Mouse (Mus musculus) hindbrain, embryonic 12.5 days (tissue): ENCODE data around the gene Frat1. TPM values are rescaled to one million over a fixed set of nuclear protein-coding genes. Genes with fewer than 3 reads are reported as not detected.

ENCODE experiments used
- ATAC-seq: fragments of 200-750 bp; cut with Nextera tagmentation; 2 replicates; pipeline ENCODE4 v1.8.0; 2017; ENCODE audit warnings: moderate TSS enrichment; ENCODE audit not compliant: low FRiP score
- H3K27ac ChIP-seq: fragments of 300-500 bp; sonication (generic); 2 replicates; pipeline ENCODE4 v1.5.1; 2016; ENCODE audit warnings: mild to moderate bottlenecking
- H3K27me3 ChIP-seq: fragments of 300-500 bp; sonication (generic); 2 replicates; pipeline ENCODE4 v1.6.1; 2016; ENCODE audit warnings: mild to moderate bottlenecking
- H3K36me3 ChIP-seq: fragments of 300-500 bp; sonication (generic); 2 replicates; pipeline ENCODE4 v1.6.1; 2016; ENCODE audit warnings: mild to moderate bottlenecking
- H3K4me1 ChIP-seq: fragments of 300-500 bp; sonication (generic); 2 replicates; pipeline ENCODE4 v1.6.1; 2016
- H3K4me2 ChIP-seq: fragments of 300-500 bp; sonication (generic); replicated peaks from 2 replicates; pipeline ENCODE4 v1.6.1; 2016; ENCODE audit warnings: mild to moderate bottlenecking
- H3K4me3 ChIP-seq: fragments of 300-500 bp; sonication (generic); 2 replicates; pipeline ENCODE4 v1.5.1; 2016; ENCODE audit warnings: mild to moderate bottlenecking
- H3K9ac ChIP-seq: fragments of 300-500 bp; sonication (generic); 2 replicates; pipeline ENCODE4 v1.6.1; 2016; ENCODE audit warnings: mild to moderate bottlenecking, moderate library complexity
- H3K9me3 ChIP-seq: fragments of 300-500 bp; sonication (generic); replicated peaks from 2 replicates; pipeline ENCODE4 v1.6.1; 2016; ENCODE audit warnings: mild to moderate bottlenecking
- WGBS: fragments of 180-500 bp; shearing (Covaris S2); methylation state at CpG from one replicate; pipeline ENCODE4 v1.1.7; 2016; 5-methylcytosine and 5-hydroxymethylcytosine counted together
- polyA plus RNA-seq: library from polyadenylated mRNA; unstranded; fragments of >200 nt; fragmentation: Nextera tagmentation; extraction: Ambion mirVana; gene quantifications from 2 replicates; pipeline ENCODE4 v1.2.1, GENCODE M21; 2016

The Frat1 gene
- polyA plus RNA-seq, 1 experiment from 2014 or later = 16.8 TPM

DNA sequence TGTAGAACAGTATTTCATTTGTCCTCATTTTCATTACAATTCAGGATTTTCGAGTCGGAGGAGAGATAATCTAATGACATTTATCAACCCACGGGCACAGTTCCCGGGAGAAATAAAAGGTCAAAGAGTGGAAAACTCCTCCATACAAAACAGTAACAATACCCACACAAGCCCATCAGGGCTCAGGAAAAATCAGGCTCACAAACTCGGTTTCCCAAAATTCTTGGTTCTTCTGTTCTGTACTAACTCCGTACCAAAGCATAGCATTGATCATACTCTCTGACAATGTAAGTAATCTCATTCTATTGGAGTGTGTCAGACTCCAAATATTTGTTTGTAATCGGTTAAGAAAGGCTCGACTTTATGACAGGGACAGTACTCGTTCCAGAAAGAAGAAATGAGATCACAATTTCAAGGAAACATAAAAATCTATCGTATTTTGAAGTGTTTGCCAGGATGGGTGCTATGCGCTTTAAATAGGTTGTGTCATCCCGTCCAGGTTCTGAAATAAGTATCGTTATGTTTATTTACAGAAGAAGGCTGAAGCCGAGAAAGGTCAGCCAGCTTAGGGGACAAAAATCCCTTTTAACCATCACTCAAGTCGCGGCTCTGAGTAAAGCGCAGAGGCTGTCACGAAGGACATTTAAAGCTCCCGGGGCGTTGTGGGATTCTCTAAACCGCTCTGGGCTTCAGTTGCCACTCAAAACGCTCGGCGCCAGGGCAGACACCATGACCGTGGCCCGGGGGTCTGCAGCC is 28.6 kb upstream of the Frat1 start:
- Histone ChIP-seq H3K9ac (peak overlapping the region; percentile 73), H3K27ac (peak overlapping the region; percentile 50; the same call in 1 of the 2 replicates), H3K4me3 (peak overlapping the region; percentile 78), H3K4me2 (peak overlapping the region; percentile 73), H3K27me3 (no peaks in the 10 kb centered on the region), H3K4me1 (peaks cover 16% of the 10 kb centered on the region), H3K36me3 (no peaks in the 10 kb centered on the region), H3K9me3 (peaks cover 7% of the 10 kb centered on the region; the same call in 1 of the 2 replicates)
- WGBS = 5% methylated on average over 26 of the region's 26 CpGs
- ATAC-seq = no peak

DNA sequence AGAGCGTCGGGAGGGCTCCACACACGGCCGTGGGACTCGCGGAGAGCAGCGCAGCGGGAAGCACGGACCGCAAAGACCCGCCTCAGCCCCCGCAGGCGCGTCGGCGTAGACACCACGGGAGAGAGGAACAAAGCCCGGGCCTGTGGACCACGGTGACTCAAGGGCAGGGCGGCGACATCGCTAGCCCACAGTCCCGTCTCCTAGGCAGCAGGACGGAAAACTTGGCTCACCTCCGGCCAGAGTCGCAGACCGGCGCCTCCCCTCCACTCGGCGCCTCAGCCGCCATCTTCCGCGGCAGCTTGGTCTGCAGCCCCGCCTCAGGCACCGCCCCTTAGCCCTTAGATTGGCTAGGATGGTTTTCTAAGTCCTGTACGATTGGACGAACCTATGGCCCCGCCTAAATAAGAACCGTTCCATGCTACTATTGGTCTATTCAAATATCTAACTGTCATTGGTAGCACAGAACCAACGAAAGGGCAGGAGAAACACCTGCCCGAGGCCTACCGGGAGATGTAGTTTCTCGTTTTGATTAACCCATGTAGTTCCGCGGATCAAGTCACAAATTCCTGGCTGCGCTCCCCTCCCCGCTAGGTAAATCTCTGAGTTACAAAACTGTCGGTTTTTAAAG is 27.9 kb upstream of the Frat1 start, which contains the start of gene Arhgap19:
Gene Arhgap19 (minus strand): TSS at position 306 of the 628 bp plus-strand sequence.
- Histone ChIP-seq H3K4me1 (peaks cover 16% of the 10 kb centered on the region), H3K9ac (peak within 1 kb of the TSS; percentile 73), H3K4me3 (peak within 1 kb of the TSS; percentile 78), H3K9me3 (peaks cover 7% of the 10 kb centered on the region; the same call in 1 of the 2 replicates), H3K4me2 (peak within 1 kb of the TSS; percentile 73), H3K27me3 (no peaks in the 10 kb centered on the region), H3K36me3 (no peaks in the 10 kb centered on the region), H3K27ac (peak within 1 kb of the TSS; percentile 50; the same call in 1 of the 2 replicates)
- peak; percentile 100 for ATAC-seq
- 1% methylated on average over 48 of the region's 48 CpGs for WGBS

DNA sequence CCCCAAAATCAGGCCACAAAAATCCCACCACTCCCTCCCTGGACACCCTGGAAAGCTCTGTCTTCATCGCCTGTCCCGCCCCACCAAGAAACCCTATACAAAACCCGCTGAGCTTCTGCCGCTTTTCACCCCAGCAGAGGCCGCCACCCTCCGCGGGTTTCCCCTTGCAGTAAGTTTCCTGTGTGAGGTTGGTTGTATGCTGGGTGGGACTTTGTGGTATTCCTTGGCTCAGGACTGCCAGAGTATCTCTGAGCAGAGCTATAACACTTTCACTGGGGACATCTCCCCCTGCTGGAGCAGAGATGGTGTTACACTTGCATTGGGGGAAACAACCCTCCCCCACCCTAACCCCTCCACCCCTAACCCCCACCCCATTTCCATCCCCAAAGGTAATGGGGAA is 26.4 kb upstream of the Frat1 start:
- 51% methylated on average over 7 of the region's 7 CpGs for WGBS
- no peak overlapping the region for H3K27ac ChIP-seq

DNA sequence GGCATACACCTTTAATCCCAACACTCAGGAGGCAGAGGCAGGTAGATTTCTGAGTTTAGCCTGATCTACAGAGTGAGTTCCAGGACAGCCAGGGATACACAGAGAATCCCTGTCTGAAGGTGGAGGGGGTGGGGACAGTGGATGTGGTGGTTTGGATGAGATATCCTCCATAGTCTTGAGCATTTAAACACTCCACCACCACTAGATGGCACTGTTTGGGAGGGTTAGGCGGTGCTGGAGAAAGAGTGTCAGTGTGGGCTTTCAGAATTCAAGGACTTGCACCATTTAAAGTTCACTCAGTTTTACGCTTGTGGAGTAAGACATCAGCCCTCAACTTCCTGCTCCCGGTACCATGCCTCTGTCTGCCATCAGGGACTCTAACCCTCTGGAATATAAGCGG is 23.9 kb upstream of the Frat1 start:
- Histone ChIP-seq H3K9me3 (peaks cover 7% of the 10 kb centered on the region; the same call in 1 of the 2 replicates), H3K9ac (no peak overlapping the region), H3K4me3 (no peak overlapping the region), H3K27me3 (no peaks in the 10 kb centered on the region), H3K4me1 (peaks cover 5% of the 10 kb centered on the region), H3K4me2 (no peak overlapping the region), H3K27ac (no peak overlapping the region), H3K36me3 (no peaks in the 10 kb centered on the region)
- no peak for ATAC-seq
- WGBS = 88% methylated on average over 4 of the region's 4 CpGs

More for the DNA sequence above, 26.4 kb upstream of the Frat1 start:
- ATAC-seq = no peak
- no peaks in the 10 kb centered on the region for H3K27me3 ChIP-seq
- H3K9ac ChIP-seq = no peak overlapping the region
- H3K9me3 ChIP-seq = peaks cover 7% of the 10 kb centered on the region; the same call in 1 of the 2 replicates
- no peak overlapping the region for H3K4me2 ChIP-seq
- H3K36me3 ChIP-seq = no peaks in the 10 kb centered on the region
- H3K4me1 ChIP-seq = peaks cover 16% of the 10 kb centered on the region
- H3K4me3 ChIP-seq = no peak overlapping the region

DNA sequence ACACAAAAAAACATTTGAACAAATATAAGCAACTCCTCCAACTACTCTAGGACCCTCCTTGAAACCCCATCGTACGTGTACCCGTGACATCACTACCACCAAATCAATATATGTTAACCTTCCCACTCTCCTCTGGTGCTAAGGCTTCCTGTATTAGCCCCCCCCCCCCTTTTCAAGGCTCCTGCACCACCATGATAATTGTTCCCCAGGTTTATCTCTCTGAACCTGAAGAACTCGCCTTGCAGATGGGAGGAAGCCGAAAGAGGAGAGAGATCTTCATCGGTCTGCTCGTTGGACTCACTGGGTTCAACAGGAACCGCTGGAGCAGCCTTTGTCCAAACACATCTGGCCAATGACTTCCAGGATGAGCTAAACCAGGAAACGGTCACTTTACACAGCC is 22.3 kb upstream of the Frat1 start:
- peaks cover 7% of the 10 kb centered on the region; the same call in 1 of the 2 replicates for H3K9me3 ChIP-seq
- no peak overlapping the region for H3K9ac ChIP-seq
- no peak overlapping the region for H3K27ac ChIP-seq
- no peak for ATAC-seq
- no peaks in the 10 kb centered on the region for H3K4me1 ChIP-seq
- no peak overlapping the region for H3K4me2 ChIP-seq
- H3K27me3 ChIP-seq = no peaks in the 10 kb centered on the region
- no peak overlapping the region for H3K4me3 ChIP-seq
- H3K36me3 ChIP-seq = no peaks in the 10 kb centered on the region
- whole genome bisulfite sequencing = 88% methylated on average over 9 of the region's 9 CpGs

DNA sequence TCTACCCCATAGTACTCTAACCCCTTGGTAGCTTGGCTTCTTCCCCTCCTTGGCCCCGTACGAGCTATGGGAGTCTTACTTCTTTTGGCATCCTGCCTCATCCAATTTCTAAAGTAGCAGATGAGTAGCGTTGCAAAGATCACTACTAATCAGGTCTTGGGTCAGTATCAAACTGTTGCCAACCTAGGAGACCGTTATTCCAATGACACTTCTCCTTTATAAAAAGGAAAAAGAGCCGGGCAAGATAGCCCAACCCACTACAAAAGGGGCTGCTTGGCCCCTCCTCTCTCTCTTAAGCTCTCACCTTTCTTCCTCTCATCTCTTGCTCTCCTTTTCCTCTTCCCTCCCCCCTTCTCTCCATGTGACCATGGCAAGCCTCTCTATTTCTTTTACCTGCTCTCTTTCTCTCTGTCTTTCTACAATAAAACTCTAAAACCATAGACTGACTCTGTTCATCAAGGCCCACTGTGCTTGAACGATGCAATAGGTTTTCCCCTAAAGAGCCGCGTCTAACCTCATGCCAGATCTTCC is 21.6 kb upstream of the Frat1 start:
- Histone ChIP-seq H3K36me3 (no peaks in the 10 kb centered on the region), H3K9me3 (peaks cover 7% of the 10 kb centered on the region; the same call in 1 of the 2 replicates)
- WGBS = 77% methylated on average over 8 of the region's 8 CpGs

DNA sequence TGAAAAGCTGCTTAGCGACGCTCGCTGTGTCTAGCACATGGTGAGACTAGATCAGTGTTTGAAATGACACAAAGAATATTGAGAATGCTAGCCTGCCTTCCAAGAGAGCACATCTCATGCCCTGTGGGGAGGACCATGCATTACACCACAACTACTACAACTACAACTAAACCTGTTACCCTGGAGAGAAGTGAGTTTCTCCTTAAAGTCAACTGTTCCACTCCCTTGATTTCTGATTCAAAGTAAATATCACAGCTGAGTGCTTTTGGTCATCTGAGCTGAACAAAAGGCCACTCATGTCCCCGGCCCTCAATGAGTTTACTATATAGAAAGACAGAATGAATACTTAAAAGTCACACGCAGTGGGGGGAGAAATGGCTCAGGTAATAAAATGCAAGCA is 19.7 kb upstream of the Frat1 start:
- no peak overlapping the region for H3K4me3 ChIP-seq
- H3K4me1 ChIP-seq = no peaks in the 10 kb centered on the region
- 84% methylated on average over 5 of the region's 5 CpGs for WGBS
- H3K27ac ChIP-seq = no peak overlapping the region
- ATAC-seq = no peak
- no peaks in the 10 kb centered on the region for H3K36me3 ChIP-seq
- H3K9me3 ChIP-seq = peaks cover 7% of the 10 kb centered on the region; the same call in 1 of the 2 replicates
- no peak overlapping the region for H3K4me2 ChIP-seq
- H3K9ac ChIP-seq = no peak overlapping the region
- H3K27me3 ChIP-seq = no peaks in the 10 kb centered on the region

More for the DNA sequence above, 21.6 kb upstream of the Frat1 start:
- ATAC-seq = no peak
- Histone ChIP-seq H3K27me3 (no peaks in the 10 kb centered on the region), H3K27ac (no peak overlapping the region), H3K4me3 (no peak overlapping the region), H3K4me1 (no peaks in the 10 kb centered on the region), H3K9ac (no peak overlapping the region), H3K4me2 (no peak overlapping the region)

DNA sequence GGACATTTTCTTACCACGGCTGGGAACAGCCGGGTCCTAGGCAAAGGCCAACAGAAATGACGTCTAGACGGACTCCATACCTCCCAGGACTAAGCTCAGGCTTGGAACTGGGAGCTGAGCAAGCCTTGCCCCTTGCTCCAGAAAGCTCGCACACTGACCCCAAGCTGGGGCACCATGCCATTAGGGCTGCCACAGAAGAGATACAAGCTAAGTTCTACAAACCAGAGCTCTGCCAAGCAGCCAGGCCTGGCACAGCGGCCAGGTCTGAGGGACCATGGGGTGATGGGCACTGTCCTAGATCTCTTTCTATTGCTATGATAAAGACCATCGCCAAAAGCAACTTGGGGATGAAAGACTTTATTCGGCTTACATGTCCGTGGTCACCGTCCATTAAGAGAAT is 17.2 kb upstream of the Frat1 start:
- Histone ChIP-seq H3K36me3 (no peaks in the 10 kb centered on the region), H3K9me3 (no peaks in the 10 kb centered on the region), H3K4me3 (no peak overlapping the region), H3K4me2 (no peak overlapping the region), H3K27me3 (no peaks in the 10 kb centered on the region), H3K4me1 (no peaks in the 10 kb centered on the region), H3K9ac (no peak overlapping the region), H3K27ac (no peak overlapping the region)
- 95% methylated on average over 10 of the region's 10 CpGs for WGBS
- no peak for ATAC-seq

DNA sequence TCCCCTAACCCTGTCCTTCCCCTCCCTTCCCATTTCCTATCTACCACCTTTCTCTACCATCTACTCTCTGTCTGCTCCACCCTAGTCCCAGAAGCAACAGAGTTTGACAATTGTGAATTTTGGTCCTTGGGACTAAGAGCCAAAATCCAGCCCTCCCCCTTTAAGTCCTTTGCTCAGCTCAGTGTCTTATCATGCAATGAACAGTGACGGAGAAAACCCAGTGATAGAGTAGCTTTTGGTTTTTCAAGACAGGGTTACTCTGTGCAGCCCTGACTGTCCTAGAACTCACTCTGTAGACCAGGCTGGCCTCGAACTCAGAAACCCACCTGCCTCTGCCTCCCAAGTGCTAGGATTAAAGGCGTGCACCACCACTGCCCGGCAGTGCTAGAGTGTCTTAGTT is 16.4 kb upstream of the Frat1 start:
- Histone ChIP-seq H3K36me3 (no peaks in the 10 kb centered on the region), H3K27me3 (no peaks in the 10 kb centered on the region), H3K9ac (no peak overlapping the region), H3K4me2 (no peak overlapping the region), H3K4me3 (no peak overlapping the region), H3K4me1 (no peaks in the 10 kb centered on the region), H3K9me3 (no peaks in the 10 kb centered on the region), H3K27ac (no peak overlapping the region)
- WGBS = 92% methylated on average over 4 of the region's 4 CpGs
- ATAC-seq = no peak

DNA sequence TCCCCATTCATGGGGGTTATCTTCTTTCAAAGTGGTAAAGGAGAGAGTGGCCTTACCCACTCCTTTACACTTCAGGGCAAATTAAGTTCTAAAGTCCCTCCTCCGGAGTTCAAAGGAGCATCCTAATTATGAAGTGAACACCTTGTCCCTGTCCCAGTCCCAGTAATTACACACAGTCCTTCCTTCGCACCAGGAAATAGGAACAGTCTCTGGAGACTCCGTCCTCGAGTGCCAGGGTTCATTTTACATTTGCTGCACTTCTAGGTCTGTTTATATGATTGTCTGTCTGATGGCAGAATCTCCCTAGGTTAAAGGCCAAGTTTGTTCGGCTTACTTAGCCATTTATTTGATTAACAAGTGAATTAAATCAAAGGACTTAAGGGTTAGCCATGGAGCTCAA is 13.4 kb upstream of the Frat1 start:
- 69% methylated on average over 5 of the region's 5 CpGs for WGBS
- Histone ChIP-seq H3K9ac (no peak overlapping the region), H3K36me3 (no peaks in the 10 kb centered on the region)

DNA sequence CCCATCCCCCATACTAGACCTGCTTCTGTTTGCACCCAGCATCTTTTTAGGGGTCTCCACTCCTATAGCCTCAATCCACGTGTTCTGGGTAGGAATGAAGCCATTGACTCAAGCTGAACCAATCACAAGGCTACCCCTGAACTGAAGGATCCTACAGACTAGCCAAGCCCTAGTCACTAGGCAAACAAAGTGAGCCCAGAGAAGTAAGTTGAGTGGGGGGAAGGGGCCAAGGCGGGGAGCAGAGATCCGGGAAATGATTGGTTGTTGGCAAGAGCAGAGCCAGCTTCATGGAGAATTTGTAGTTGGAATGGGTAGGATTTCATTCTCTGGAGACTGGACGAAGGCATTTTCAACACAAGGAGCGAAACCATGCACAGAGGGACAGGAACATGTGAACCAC is 12.9 kb upstream of the Frat1 start:
- ATAC-seq = no peak
- no peak overlapping the region for H3K4me2 ChIP-seq
- no peak overlapping the region for H3K9ac ChIP-seq
- H3K27ac ChIP-seq = peak overlapping the region; percentile 55; the same call in 1 of the 2 replicates
- no peaks in the 10 kb centered on the region for H3K36me3 ChIP-seq
- no peak overlapping the region for H3K4me3 ChIP-seq
- 0 out of 2 replicates have a peak, but pooled peaks cover 7% of the 10 kb centered on the region for H3K4me1 ChIP-seq
- peaks cover 4% of the 10 kb centered on the region; the same call in 1 of the 2 replicates for H3K27me3 ChIP-seq
- H3K9me3 ChIP-seq = no peaks in the 10 kb centered on the region
- WGBS = 66% methylated on average over 5 of the region's 5 CpGs

More for the DNA sequence above, 13.4 kb upstream of the Frat1 start:
- no peaks in the 10 kb centered on the region for H3K9me3 ChIP-seq
- H3K4me1 ChIP-seq = 0 out of 2 replicates have a peak, but pooled peaks cover 5% of the 10 kb centered on the region
- no peak overlapping the region for H3K4me2 ChIP-seq
- peaks cover 3% of the 10 kb centered on the region; the same call in 1 of the 2 replicates for H3K27me3 ChIP-seq
- no peak overlapping the region for H3K27ac ChIP-seq
- no peak overlapping the region for H3K4me3 ChIP-seq
- ATAC-seq = no peak

DNA sequence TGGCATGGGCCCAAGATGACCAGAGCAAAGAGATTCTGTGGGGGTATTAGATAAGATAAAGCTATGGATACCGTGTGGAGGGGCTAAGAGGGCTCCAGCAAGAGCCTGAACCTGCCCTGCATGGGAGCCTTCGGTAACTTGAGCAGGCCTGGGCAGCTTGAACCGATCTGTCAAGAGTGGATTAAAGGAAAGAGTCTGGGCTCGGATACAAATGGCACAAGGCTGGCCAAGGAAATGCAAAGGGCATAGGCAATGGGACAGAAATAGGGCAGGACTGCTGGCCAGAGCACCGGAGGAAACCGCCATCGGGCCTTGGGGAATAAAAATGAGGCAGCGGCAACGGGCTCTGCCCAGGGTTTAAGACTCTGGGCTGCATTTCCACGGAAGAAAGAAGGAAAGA is 12.4 kb upstream of the Frat1 start:
- Histone ChIP-seq H3K9me3 (no peaks in the 10 kb centered on the region), H3K9ac (no peak overlapping the region), H3K27ac (peak overlapping the region; percentile 55; the same call in 1 of the 2 replicates), H3K4me2 (no peak overlapping the region), H3K27me3 (peaks cover 4% of the 10 kb centered on the region; the same call in 1 of the 2 replicates), H3K4me3 (no peak overlapping the region), H3K36me3 (no peaks in the 10 kb centered on the region), H3K4me1 (0 out of 2 replicates have a peak, but pooled peaks cover 7% of the 10 kb centered on the region)
- 58% methylated on average over 10 of the region's 10 CpGs for WGBS
- ATAC-seq = no peak
